Mouse (Mus musculus): ENCODE measurements around the gene Golga5. TPM values are rescaled to one million over a fixed set of nuclear protein-coding genes. Genes with fewer than 3 reads are reported as not detected.
A peak's percentile ranks its signal among the peaks of the same experiment; 100 is the strongest.

Gene Golga5
- total and polyA plus RNA-seq, 3 experiments = 29.5 to 35.7 (median 35.5) TPM

GRCm38 (mm10) chr12:102453581-102453980, 15.4 kb upstream of the Golga5 start (continued):
- TF ChIP-seq USF2 (conservative IDR thresholded peaks at IDR 0.05; ENCODE audit: low read depth, low read length) (no peak), ELF1 (IDR thresholded peaks at IDR 0.05; ENCODE audit: low read depth, low read length) (peak; percentile 82)

- in situ Hi-C loops (cut with MboI; ENCODE audit: low pct_ligation_motif_present, low pct_unique_long_range_greater_than_20kb, low sequenced_read_pairs) = no loop called here
- H3K4me1 ChIP-seq (ENCODE audit: control insufficient read depth in 1 of 2, insufficient read depth in 2 of 2) = peaks cover 14 to 39% of the 10 kb centered on the region in 2 experiments; a peak in 3 of 4 replicates
- H3K36me3 ChIP-seq (replicated peaks in 1 of 2; ENCODE audit: control insufficient read depth in 1 of 2, insufficient read depth in 1 of 2, low read length in 1 of 2) = no peaks in the 10 kb centered on the region
- H3K4me3 ChIP-seq (replicated peaks in 1 of 3; ENCODE audit: low read depth in 2 of 3, low read length in 2 of 3, poor library complexity in 1 of 3) = no peak overlapping the region
- no peaks in the 10 kb centered on the region for H3K27me3 ChIP-seq (replicated peaks)
- H3K79me2 ChIP-seq (replicated peaks; ENCODE audit: control insufficient read depth, extremely low read depth, insufficient read depth, poor library complexity, severe bottlenecking) = no peaks in the 10 kb centered on the region
- no peak overlapping the region for H3K27ac ChIP-seq (ENCODE audit: insufficient read depth, low read depth)
- no peak overlapping the region for H3K4me2 ChIP-seq (ENCODE audit: insufficient read depth, low read depth, poor library complexity, severe bottlenecking)
- no peak overlapping the region for H3K9ac ChIP-seq (ENCODE audit: insufficient read depth, low read depth)
- no peaks in the 10 kb centered on the region for H3K9me3 ChIP-seq (replicated peaks; ENCODE audit: low read length)
- TF ChIP-seq SIN3A (IDR thresholded peaks at IDR 0.05; ENCODE audit: low read length) = no peak
- no peak for TF ChIP-seq CHD2 (IDR thresholded peaks at IDR 0.05; ENCODE audit: low read length)
- TF ChIP-seq HCFC1 (IDR thresholded peaks at IDR 0.05; ENCODE audit: low read depth, low read length) = no peak
- no peak for TF ChIP-seq ETS1 (conservative IDR thresholded peaks at IDR 0.05; ENCODE audit: low read depth, low read length)
- TF ChIP-seq USF2 (conservative IDR thresholded peaks at IDR 0.05; ENCODE audit: low read depth, low read length) = no peak
- DNase-seq (ENCODE audit: extremely low read depth) = no peak
- dilution Hi-C loops (cut with MboI; ENCODE audit: extremely low pct_ligation_motif_present, extremely low pct_unique_long_range_greater_than_20kb, low sequenced_read_pairs) = no loop called here
These were observed 12.3 kb upstream of the Golga5 start for GRCm38 (mm10) chr12:102456467-102457193.

- no peak overlapping the region for H3K27ac ChIP-seq (ENCODE audit: insufficient read depth, low read depth)
- H3K4me2 ChIP-seq (ENCODE audit: insufficient read depth, low read depth, poor library complexity, severe bottlenecking) = no peak overlapping the region
- in situ Hi-C loops (cut with MboI; ENCODE audit: low pct_ligation_motif_present, low pct_unique_long_range_greater_than_20kb, low sequenced_read_pairs) = no loop called here
- H3K79me2 ChIP-seq (replicated peaks; ENCODE audit: control insufficient read depth, extremely low read depth, insufficient read depth, poor library complexity, severe bottlenecking) = no peaks in the 10 kb centered on the region
- no peaks in the 10 kb centered on the region for H3K9me3 ChIP-seq (replicated peaks; ENCODE audit: low read length)
- H3K4me3 ChIP-seq (replicated peaks in 1 of 3; ENCODE audit: low read depth in 2 of 3, low read length in 2 of 3, poor library complexity in 1 of 3) = no peak overlapping the region
- peaks cover 11 to 21% of the 10 kb centered on the region in 2 experiments; a peak in 3 of 4 replicates for H3K4me1 ChIP-seq (ENCODE audit: control insufficient read depth in 1 of 2, insufficient read depth in 2 of 2)
- TF ChIP-seq ZNF384 (IDR thresholded peaks at IDR 0.05; ENCODE audit: low read depth, low read length) = no peak
- TF ChIP-seq JUND (conservative IDR thresholded peaks at IDR 0.05; ENCODE audit: low read depth, low read length) = no peak
- H3K27me3 ChIP-seq (replicated peaks) = no peaks in the 10 kb centered on the region
- no peaks in the 10 kb centered on the region for H3K36me3 ChIP-seq (replicated peaks in 1 of 2; ENCODE audit: control insufficient read depth in 1 of 2, insufficient read depth in 1 of 2, low read length in 1 of 2)
- dilution Hi-C loops (cut with MboI; ENCODE audit: extremely low pct_ligation_motif_present, extremely low pct_unique_long_range_greater_than_20kb, low sequenced_read_pairs) = no loop called here
- DNase-seq (ENCODE audit: extremely low read depth) = no peak
- no peak overlapping the region for H3K9ac ChIP-seq (ENCODE audit: insufficient read depth, low read depth)
These were observed 8.9 kb upstream of the Golga5 start for GRCm38 (mm10) chr12:102460014-102460413.

GRCm38 (mm10) chr12:102461177-102461576, 7.8 kb upstream of the Golga5 start:
- Histone ChIP-seq H3K9ac (ENCODE audit: insufficient read depth, low read depth) (no peak overlapping the region), H3K36me3 (replicated peaks in 1 of 2; ENCODE audit: control insufficient read depth in 1 of 2, insufficient read depth in 1 of 2, low read length in 1 of 2) (no peaks in the 10 kb centered on the region), H3K27me3 (replicated peaks) (no peaks in the 10 kb centered on the region), H3K4me3 (replicated peaks in 1 of 3; ENCODE audit: low read depth in 2 of 3, low read length in 2 of 3, poor library complexity in 1 of 3) (no peak overlapping the region), H3K9me3 (replicated peaks; ENCODE audit: low read length) (no peaks in the 10 kb centered on the region), H3K4me2 (ENCODE audit: insufficient read depth, low read depth, poor library complexity, severe bottlenecking) (peak overlapping the region; percentile 30; the same call in 1 of the 2 replicates), H3K27ac (ENCODE audit: insufficient read depth, low read depth) (no peak overlapping the region), H3K79me2 (replicated peaks; ENCODE audit: control insufficient read depth, extremely low read depth, insufficient read depth, poor library complexity, severe bottlenecking) (no peaks in the 10 kb centered on the region), H3K4me1 (ENCODE audit: control insufficient read depth in 1 of 2, insufficient read depth in 2 of 2) (peaks cover 4 to 10% of the 10 kb centered on the region in 2 experiments; a peak in 3 of 4 replicates)
- in situ Hi-C loops (cut with MboI; ENCODE audit: low pct_ligation_motif_present, low pct_unique_long_range_greater_than_20kb, low sequenced_read_pairs) = no loop called here
- no peak for DNase-seq (ENCODE audit: extremely low read depth)
- dilution Hi-C loops (cut with MboI; ENCODE audit: extremely low pct_ligation_motif_present, extremely low pct_unique_long_range_greater_than_20kb, low sequenced_read_pairs) = no loop called here
- TF ChIP-seq ZC3H11A (IDR thresholded peaks at IDR 0.05; ENCODE audit: low read depth, low read length) (peak; percentile 82), ZNF384 (IDR thresholded peaks at IDR 0.05; ENCODE audit: low read depth, low read length) (peak; percentile 78), CTCF (conservative IDR thresholded peaks at IDR 0.05 in 1 of 2, IDR thresholded peaks at IDR 0.05 in 1 of 2; ENCODE audit: low read depth in 2 of 2, low read length in 2 of 2) (peak in 1 of 2 experiments; percentile 90; a peak in 2 of 4 replicates), KAT2A (IDR thresholded peaks at IDR 0.05; ENCODE audit: insufficient replicate concordance, low read length) (no peak), SIN3A (IDR thresholded peaks at IDR 0.05; ENCODE audit: low read length) (no peak), SMC3 (IDR thresholded peaks at IDR 0.05; ENCODE audit: low read depth, low read length) (peak; percentile 88), MAZ (IDR thresholded peaks at IDR 0.05; ENCODE audit: low read depth, low read length) (no peak), RAD21 (IDR thresholded peaks at IDR 0.05; ENCODE audit: low read depth, low read length) (peak; percentile 92)
